ENCODE assay signal across 29 mouse cellular contexts in genomic region chr19:36691245-36691644, GRCm38 (mm10). TPM values are rescaled to one million over a fixed set of nuclear protein-coding genes. Genes with fewer than 3 reads are reported as not detected.
DNase-seq lines count a peak whose midpoint lies in the region; ATAC-seq and TF ChIP-seq lines count a peak whose summit lies in the region.
"Had no signal": no experiment of that assay in that cellular context is flagged by ENCODE, and none has a peak within 500 bp of the region (broad histone marks: within the 10 kb centered on the region; RNA-seq: fewer than 3 reads in every experiment).

No protein-coding gene starts in this region.

- H3K4me3 ChIP-seq in gastrocnemius, adult 2 months: no peak overlapping the region
- no peak overlapping the region for H3K4me3 ChIP-seq in CH12.LX (replicated peaks in 1 of 3; ENCODE audit: low read depth in 2 of 3, low read length in 2 of 3, poor library complexity in 1 of 3)
- no peak overlapping the region for H3K4me3 ChIP-seq in brown adipose tissue, adult 24 weeks (ENCODE audit: insufficient read depth, low read depth, low read length)
- H3K4me3 ChIP-seq: embryonic facial prominence, embryonic 13.5 days; embryonic facial prominence, embryonic 15.5 days; erythroblast, embryonic 14.5 days; forebrain, embryonic 10.5 days; forebrain, embryonic 13.5 days; forebrain, embryonic 15.5 days had no signal

- no peaks in the 10 kb centered on the region for H3K36me3 ChIP-seq in CH12.LX (replicated peaks in 1 of 2; ENCODE audit: control insufficient read depth in 1 of 2, insufficient read depth in 1 of 2, low read length in 1 of 2)
- H3K36me3 ChIP-seq: embryonic facial prominence, embryonic 13.5 days; embryonic facial prominence, embryonic 15.5 days; forebrain, embryonic 10.5 days; forebrain, embryonic 15.5 days had no signal

- no peak for DNase-seq in gastrocnemius, adult 2 months
- DNase-seq in gastrocnemius, postnatal 10 days: no peak
- DNase-seq in testis, postnatal 10 days (ENCODE audit: low spot score): peak; percentile 22
- no peak for DNase-seq in testis, postnatal 14 days (ENCODE audit: low spot score)
- DNase-seq in CH12.LX (ENCODE audit: extremely low read depth): no peak
- DNase-seq in right cerebral cortex, postnatal 36 days (ENCODE audit: low spot score in 2 of 2): no peak
- DNase-seq: adrenal gland, adult 2 months; adrenal gland, postnatal 10 days; adrenal gland, postnatal 25 days; B cell, adult 2 months; cerebellum, adult 11 months; cerebellum, adult 18-20 months; cerebellum, adult 8-10 months; cerebellum, adult 9-11 months; cerebellum, postnatal 14 days; cerebellum, postnatal 36 days; embryo, embryonic 11 days had no signal

- H3K9ac ChIP-seq in CH12.LX (ENCODE audit: insufficient read depth, low read depth): no peak overlapping the region
- H3K9ac ChIP-seq: embryonic facial prominence, embryonic 13.5 days; embryonic facial prominence, embryonic 15.5 days; forebrain, embryonic 13.5 days; forebrain, embryonic 15.5 days had no signal

- no peaks in the 10 kb centered on the region for H3K79me2 ChIP-seq in CH12.LX (replicated peaks; ENCODE audit: control insufficient read depth, extremely low read depth, insufficient read depth, poor library complexity, severe bottlenecking)

- TF ChIP-seq POLR2A in CH12.LX (IDR thresholded peaks at IDR 0.05; ENCODE audit: low read depth, low read length): no peak

- dilution Hi-C loops in CH12.LX (cut with MboI; ENCODE audit: extremely low pct_ligation_motif_present, extremely low pct_unique_long_range_greater_than_20kb, low sequenced_read_pairs): no loop called here

- no peak overlapping the region for H3K4me2 ChIP-seq in CH12.LX (ENCODE audit: insufficient read depth, low read depth, poor library complexity, severe bottlenecking)
- H3K4me2 ChIP-seq: embryonic facial prominence, embryonic 13.5 days; embryonic facial prominence, embryonic 15.5 days; forebrain, embryonic 13.5 days; forebrain, embryonic 15.5 days had no signal

- intact Hi-C loops in gastrocnemius, adult 2 months (cut with DNase I): no loop called here

- in situ Hi-C loops in CH12.LX (cut with MboI; ENCODE audit: low pct_ligation_motif_present, low pct_unique_long_range_greater_than_20kb, low sequenced_read_pairs): no loop called here

- no peaks in the 10 kb centered on the region for H3K9me3 ChIP-seq in CH12.LX (replicated peaks; ENCODE audit: low read length)
- H3K9me3 ChIP-seq: embryonic facial prominence, embryonic 13.5 days; embryonic facial prominence, embryonic 15.5 days; forebrain, embryonic 10.5 days; forebrain, embryonic 13.5 days; forebrain, embryonic 15.5 days had no signal

- H3K27ac ChIP-seq in gastrocnemius, adult 2 months: peak overlapping the region; percentile 95
- no peak overlapping the region for H3K27ac ChIP-seq in CH12.LX (ENCODE audit: insufficient read depth, low read depth)
- peak overlapping the region; percentile 42 for H3K27ac ChIP-seq in brown adipose tissue, adult 24 weeks (replicated peaks; ENCODE audit: low read depth, low read length)
- H3K27ac ChIP-seq: forebrain, embryonic 10.5 days; forebrain, embryonic 13.5 days; forebrain, embryonic 15.5 days had no signal

- no peak for ATAC-seq in cerebellum, adult (ENCODE audit: insufficient number of reproducible peaks, low FRiP score, low TSS enrichment)
- ATAC-seq: CD4-positive, CD25-positive, alpha-beta regulatory T cell, adult 4 months; forebrain, embryonic 13.5 days; forebrain, embryonic 15.5 days; Patski had no signal

- no peaks in the 10 kb centered on the region for H3K27me3 ChIP-seq in CH12.LX (replicated peaks)
- H3K27me3 ChIP-seq: embryonic facial prominence, embryonic 13.5 days; embryonic facial prominence, embryonic 15.5 days; forebrain, embryonic 13.5 days; forebrain, embryonic 15.5 days; Patski had no signal

- peaks cover 6 to 40% of the 10 kb centered on the region in 2 experiments; a peak in 3 of 4 replicates for H3K4me1 ChIP-seq in CH12.LX (ENCODE audit: control insufficient read depth in 1 of 2, insufficient read depth in 2 of 2)
- peaks cover 18% of the 10 kb centered on the region for H3K4me1 ChIP-seq in brown adipose tissue, adult 24 weeks (ENCODE audit: control insufficient read depth, insufficient read depth, insufficient read length, low read length)

- no peak for TF ChIP-seq CTCF in gastrocnemius, adult 2 months (IDR thresholded peaks at IDR 0.05)
- no peak for TF ChIP-seq CTCF in CH12.LX (conservative IDR thresholded peaks at IDR 0.05 in 1 of 2, IDR thresholded peaks at IDR 0.05 in 1 of 2; ENCODE audit: low read depth in 2 of 2, low read length in 2 of 2)

- no peak for TF ChIP-seq EP300 in CH12.LX (IDR thresholded peaks at IDR 0.05; ENCODE audit: low read length)

- TF ChIP-seq RAD21 in CH12.LX (IDR thresholded peaks at IDR 0.05; ENCODE audit: low read depth, low read length): no peak

TF ChIP-seq in CH12.LX, 34 proteins besides CTCF, POLR2A, EP300 and RAD21:
- TF ChIP-seq PAX5 (IDR thresholded peaks at IDR 0.05; ENCODE audit: low read length) (no peak), BHLHE40 (IDR thresholded peaks at IDR 0.05; ENCODE audit: low read depth, low read length) (peak; percentile 38; the same call in 1 of the 2 replicates), CHD2 (IDR thresholded peaks at IDR 0.05; ENCODE audit: low read length) (no peak), TBP (conservative IDR thresholded peaks at IDR 0.05; ENCODE audit: low read depth, low read length) (no peak), ETS1 (conservative IDR thresholded peaks at IDR 0.05; ENCODE audit: low read depth, low read length) (peak; percentile 76), MEF2A (IDR thresholded peaks at IDR 0.05; ENCODE audit: borderline replicate concordance, low read depth, low read length) (peak; percentile 42; the same call in 1 of the 2 replicates), POLR2AphosphoS2 (IDR thresholded peaks at IDR 0.05; ENCODE audit: low read depth, low read length) (no peak)

RNA-seq across cellular contexts. Expression of gene Ppp1r3c, which starts 45.2 kb away (rescaled TPM):
- total RNA-seq in gastrocnemius, adult 2 months (2021): 100 to 1,000 TPM; 675 to 775 TPM
- total RNA-seq in gastrocnemius, postnatal 10 days (2021): 100 to 1,000 TPM in 1 of 2 experiments, 10 to 100 TPM in 1; 85.4 to 102 TPM
- not detected in 2 replicates for total RNA-seq in CH12.LX (2012; rRNA removed)
- not detected in 2 replicates for total RNA-seq in CH12.LX (2014; rRNA removed)
- polyA plus RNA-seq in CH12.LX (2012; ENCODE audit: insufficient read length, low read depth): not detected in 2 replicates
- 88.4 and 124 TPM in 2 replicates for polyA plus RNA-seq in brown adipose tissue, adult 24 weeks (2012; ENCODE audit: insufficient read depth, insufficient read length, missing spikeins)
- total RNA-seq: common myeloid progenitor, adult 5-6 weeks; MEL had no signal
- polyA plus RNA-seq: CD4-positive, CD25-positive, alpha-beta regulatory T cell, adult 4 months; erythroblast, embryonic 14.5 days had no signal

Comparison
In these comparisons a context has a peak if more than half of its experiments do, and no peak if none do; other contexts are left out.
1. RNA of gene Ppp1r3c, which starts 45.2 kb away (total RNA-seq): 675 to 775 TPM in gastrocnemius, adult 2 months and 85.4 to 102 TPM in gastrocnemius, postnatal 10 days; not detected in CH12.LX; every median in the first group is over 10 times any median in the second.